Mouse (Mus musculus): ENCODE data around the gene Gpr179.
"Not testable (repeated sequence)": the region's sequence is repeated elsewhere in the genome, so short reads cannot be mapped to it uniquely, and the experiment has no call there.

The Gpr179 gene

DNA sequence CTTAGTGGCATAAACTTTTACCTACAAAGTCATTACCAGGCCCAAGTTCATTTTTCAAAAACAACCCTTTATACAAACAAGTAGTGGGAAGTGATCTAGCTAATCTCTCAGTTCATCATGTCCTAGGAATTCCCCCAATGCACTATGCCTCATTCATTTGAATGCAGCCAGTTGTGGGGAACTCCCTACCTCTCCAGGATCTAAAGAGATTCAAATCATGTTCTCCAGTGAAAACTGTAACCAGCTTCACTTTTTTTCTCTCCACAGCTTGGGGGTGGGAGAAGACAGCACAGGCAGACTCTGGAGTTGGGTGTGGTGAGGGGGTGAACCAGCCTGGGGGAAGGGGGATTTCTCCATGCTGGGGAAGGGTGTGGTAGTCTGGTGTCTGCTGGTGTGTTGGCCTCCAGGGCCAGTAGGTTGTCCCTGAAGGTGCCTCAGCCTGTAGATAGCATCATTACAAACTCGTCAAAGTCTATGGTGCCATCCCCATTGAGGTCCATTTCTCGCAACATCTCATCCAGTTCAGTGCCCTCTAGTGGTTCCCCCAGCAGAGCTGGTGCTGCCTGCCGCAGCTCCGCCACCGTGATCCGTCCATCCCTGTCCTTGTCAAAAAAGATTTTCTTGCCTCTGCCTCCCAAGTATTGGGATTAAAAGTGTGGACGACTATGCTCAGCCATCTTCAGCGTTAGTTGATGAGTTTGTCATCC lies 29.8 kb downstream of the Gpr179 start:
- DNase-seq (ENCODE audit: low spot score) = not testable (repeated sequence)

DNA sequence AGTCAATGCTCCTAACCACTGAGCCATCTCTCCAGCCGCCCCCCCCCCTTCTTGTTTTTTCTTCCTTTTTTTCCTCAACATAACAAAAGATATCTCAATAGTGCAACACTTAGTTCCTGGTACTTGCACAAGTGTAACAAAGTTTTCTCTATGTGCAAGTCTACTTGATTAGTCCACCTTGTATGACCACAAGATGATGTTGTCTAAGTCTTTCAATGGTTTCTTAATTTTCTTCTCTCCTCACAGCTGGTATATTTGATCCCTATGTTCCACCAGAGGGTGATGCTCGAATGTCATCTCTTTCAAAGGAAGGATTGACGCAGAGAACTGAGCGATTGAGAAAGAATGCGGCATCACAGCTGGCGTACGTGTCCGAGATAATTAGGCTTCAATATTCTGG lies 30.7 kb downstream of the Gpr179 start:
- DNase-seq (ENCODE audit: low spot score) = no peak

DNA sequence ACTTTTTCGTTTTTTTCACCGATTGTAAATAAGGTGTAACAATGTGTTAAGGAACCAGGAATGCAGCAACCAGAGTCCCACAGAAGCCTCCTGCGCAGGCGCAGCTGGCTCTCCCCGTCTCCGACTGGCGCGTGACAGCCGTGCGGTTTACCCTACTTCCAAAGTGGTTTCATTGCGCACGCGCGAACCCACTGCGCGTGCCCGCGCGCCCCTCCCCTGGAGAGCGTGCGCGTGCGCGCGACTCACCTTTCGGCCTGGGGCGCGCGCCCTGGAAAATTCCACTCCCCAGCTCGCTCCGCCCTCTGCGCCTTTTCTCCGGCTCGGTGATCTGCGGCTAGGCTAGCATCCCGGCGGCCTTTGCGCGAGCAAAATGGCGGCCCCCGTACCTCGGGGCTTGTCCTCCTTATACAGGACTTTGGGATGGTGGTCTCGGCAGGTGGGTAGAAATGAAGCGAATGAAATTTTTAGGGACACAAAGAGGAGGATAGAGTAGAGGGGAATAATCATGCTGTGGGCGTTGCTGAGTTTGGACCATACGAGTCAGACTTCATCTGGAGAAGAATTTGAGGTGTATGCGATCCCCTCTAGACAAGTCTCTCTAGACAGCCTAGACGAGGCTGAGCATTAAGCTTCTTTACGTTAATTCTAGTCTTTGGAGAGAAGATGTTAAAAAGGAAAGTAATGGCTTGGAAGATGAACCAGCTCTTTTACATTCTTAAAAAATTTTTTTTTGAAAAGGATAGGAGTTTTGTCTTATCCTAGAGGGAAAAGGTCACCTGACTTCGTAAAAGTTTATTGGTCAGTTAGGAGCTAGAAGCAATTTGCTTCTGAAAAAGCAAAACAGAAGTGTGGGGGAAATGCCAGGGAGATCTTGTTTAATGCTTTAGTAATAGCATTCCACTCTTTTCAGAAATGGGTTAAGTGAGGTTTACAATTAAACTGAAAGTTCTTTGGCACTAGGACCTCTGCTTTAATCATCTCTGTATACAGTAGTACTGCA lies 36.1 kb downstream of the Gpr179 start, which contains the start of gene Mrpl45:
Mrpl45 (plus strand) TSS at position 213 of the 1,000 bp plus-strand sequence.
- DNase-seq (ENCODE audit: low spot score) = peak; percentile 99

DNA sequence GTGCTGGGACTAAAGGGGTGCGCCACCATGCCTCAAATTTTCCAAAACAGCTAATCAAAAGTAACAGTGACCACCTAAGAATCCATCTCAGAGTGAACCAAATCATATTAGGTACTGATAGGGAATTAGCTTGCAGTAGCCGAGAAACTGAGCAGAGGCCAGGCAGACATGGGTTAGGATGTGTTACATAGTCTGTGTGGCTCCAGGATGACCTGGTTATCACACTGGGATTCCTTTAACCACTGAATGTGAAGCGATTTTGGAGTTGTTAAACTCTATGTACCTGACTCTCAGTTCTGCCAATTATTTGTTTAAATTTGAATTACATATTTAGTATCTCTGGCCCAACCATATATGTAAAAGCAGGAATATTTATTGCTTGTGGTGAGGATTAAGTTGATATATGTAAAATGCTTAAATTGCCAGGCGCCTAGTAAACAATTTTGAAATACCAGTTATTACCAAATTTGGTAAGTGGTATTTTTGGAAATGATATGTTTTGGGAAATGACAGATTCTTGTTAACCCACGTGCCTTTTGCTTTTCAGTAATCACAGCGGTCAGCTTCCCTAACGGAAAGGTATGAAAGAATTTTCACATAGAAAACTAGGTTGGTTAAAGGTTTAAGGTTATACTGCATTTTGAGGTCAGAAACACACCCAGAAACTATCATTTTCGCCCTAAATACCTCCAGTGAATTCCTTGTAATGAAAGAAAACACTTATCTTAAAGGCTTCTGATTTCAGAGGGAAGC lies 37.0 kb downstream of the Gpr179 start:
- no peak for DNase-seq (ENCODE audit: low spot score)

DNA sequence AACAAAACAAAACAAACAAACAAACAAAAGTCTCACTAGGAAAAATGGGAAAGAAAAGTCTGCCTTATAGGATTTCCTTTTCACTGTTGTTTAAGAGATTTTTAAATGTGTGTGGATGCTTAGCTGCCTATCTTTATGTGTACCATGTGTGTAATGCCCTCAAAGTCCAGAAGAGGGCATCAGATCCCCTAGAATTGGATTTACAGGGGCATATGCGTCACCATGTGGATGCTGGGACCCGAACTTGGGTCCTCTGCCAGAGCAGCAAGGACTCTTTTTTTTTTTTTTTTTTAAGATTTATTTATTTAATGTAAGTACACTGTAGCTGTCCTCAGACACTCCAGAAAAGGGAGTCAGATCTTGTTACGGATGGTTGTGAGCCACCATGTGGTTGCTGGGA lies 37.8 kb downstream of the Gpr179 start:
- DNase-seq (ENCODE audit: low spot score) = no peak

DNA sequence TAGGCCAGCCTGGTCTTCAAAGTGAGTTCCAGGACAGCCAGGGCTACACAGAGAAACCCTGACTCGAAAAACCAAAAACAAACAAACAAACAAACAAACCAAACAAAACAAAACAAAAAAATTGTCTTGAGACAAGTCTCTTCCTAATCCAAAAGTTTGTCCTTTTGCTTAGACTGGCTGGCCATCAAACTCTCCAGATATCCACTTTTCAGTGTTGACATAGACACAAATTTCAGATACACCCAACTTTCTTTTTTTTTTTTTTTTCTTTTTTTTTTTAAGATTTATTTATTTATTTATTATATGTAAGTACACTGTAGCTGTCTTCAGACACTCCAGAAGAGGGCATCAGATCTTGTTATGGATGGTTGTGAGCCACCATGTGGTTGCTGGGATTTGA lies 39.0 kb downstream of the Gpr179 start:
- DNase-seq (ENCODE audit: low spot score) = not testable (repeated sequence)

DNA sequence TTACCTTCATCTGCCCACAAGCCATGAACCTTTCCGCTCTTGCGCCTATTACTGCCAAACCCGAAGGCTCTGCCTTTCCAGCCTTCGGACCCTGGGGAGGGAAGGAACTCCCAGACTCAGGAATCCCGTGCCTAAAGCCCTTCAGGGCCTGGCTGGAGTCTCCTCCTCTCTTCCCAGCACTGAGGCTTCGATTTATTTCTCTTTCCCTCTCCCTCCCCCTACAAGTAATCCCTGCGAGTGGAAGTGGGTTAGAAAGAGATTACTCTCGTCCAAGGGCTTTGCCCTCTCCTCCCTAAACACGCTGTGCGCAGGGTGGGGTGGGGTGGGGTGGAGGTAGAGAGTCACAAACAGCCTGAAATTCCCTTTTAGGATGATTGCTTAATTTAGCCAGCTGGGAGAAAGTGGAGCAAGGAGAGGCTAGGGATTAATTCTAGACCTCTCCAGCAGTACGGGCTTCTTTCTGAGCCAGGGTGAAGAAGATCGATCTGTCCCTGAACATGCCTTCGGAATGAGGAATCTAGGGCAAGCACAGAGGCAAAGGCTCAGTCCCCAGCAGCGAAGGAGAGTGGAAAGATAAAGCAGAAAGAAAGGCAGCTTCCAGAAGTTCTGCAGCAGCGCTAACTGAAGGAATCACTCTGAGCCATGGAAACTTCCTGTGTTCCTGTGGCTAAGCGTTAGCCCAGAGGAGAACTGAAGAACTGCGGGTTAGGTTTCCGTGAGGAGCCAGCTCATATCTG lies 40.8 kb downstream of the Gpr179 start:
- no peak for DNase-seq (ENCODE audit: low spot score)

DNA sequence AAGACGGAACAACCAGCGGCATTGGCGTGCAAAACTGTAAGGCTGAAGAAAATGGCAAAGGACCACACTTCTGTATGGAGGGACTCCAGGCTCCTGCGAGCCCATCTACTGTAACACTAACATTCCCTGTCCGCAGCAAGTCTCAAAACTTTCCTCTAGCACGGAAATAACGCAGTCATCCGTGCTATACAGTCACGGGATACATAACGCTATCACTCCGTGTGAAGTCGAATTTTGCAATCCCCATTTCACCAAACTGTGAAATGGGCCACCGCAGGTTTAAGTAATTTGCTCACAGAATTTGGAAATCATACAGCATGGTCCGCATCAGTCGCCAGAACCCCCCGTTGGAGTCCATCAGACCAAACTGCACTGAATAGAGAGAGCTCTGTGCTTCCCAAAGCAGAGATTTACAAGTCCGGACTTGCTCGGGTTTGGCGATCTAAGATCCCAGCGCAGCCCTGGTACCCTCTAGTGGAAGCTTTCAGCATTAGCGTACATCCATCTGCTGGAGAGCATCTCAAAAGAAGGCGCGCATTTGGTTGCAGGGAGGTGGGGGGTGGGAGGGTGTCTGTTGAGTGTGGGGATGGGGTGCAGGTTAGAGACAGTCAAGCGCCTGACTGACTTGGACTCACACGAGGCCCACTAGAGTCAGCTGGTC lies 41.8 kb downstream of the Gpr179 start:
- DNase-seq (ENCODE audit: low spot score) = peak; percentile 68

DNA sequence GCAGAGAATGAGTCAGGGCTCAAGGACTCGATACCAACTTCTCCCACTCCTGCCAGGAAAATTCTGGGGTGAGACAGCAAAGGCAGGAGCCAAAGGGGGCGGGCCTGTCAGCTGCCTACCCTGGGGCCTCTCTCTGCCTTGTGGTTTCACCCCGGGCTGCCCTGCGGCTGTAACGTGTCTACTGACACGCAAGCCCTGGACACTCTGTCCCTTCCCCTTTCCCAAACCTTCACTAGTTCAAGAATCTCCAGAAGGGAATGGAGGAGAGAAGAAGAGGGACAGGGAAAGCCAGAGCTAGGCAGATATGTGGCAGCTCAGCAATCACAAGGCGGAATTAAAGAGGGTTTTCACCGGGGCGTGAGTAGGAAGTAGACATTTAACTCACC lies 42.4 kb downstream of the Gpr179 start:
- peak; percentile 76 for DNase-seq (ENCODE audit: low spot score)

DNA sequence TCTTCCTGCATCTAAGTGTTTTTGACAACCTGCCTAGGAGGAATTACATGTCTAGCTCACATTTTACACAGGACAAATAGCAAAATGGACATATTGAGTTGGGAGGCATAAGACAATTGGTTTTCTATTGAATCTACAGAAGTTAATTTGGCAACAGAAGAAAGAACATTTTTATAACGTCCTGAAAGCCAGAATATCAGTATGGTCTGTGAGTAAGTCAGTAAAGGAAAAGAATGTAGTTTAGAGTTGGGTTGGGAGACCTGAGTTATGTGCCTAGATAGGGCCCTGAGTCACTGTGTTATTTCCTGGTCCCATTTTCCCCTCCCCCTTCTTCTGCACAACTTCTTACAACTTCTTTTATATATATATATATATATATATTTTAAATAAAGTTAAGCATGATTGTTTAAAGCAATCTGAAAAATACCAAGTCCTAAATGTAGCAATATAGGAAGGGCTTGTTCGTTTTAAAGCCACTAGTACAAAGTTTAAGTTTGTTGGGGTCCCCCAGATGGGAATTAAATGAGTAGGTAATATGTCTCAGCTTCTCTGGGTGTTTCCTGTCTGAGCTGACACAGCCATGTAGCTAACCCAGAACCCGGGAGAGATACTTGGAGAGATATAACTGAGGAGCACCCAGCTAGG lies 42.9 kb downstream of the Gpr179 start:
- DNase-seq (ENCODE audit: low spot score) = no peak

DNA sequence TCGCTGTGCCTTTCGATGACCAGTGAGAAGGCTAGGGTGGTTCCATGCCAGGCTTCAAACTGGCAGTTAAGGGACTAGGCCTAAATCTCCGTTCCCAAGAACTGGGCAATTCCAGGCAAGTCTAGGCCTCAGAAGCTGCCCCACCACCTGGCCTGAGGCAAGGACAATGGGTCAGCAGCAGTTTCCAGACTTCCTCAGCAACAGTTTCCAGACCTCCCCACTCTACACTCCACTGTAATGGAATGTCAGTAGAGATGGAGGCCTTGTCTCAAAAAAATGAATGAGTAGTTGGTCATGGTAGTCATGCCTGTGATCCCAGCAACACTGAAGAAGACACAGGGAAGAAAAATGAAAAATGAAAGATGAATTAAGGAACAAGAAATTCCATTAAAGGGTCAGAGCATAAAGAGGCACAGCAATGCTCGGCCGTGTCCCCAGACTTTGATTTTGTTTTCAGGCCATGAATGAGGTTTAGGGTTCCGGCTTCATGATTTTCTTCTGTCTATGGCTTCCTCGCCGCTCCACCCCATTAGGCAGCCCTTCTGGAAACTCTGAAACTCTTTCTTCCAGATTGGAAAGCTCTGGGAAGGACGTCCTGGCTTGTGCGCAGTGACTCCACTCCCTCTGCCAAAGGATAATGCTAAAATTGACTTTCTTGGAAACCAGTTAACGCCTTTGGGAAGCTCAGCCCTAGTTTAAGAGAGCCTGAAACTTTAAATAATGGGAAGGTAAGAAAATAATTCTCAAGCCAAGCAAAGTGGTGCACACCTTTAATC lies 44.4 kb downstream of the Gpr179 start:
- DNase-seq (ENCODE audit: low spot score) = no peak

DNA sequence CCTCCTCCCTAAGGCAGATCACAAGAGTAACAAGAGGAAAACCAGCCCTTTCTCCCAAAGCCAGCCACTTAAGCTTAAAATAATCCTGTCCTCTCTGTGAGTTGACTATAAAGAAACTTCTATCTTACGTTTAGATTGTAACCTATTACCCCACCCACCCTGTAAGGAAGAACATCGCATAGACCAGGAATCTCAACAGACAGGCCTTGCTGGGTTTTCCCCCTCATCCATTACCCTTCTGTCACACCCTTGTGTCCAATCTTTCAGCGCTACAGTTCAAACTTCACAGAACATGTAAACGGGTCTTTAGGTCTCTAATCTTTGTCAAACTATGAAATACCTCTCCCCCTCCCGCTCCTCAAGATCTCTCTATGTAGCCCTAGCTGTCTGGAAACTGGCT lies 47.2 kb downstream of the Gpr179 start:
- DNase-seq (ENCODE audit: low spot score) = no peak

DNA sequence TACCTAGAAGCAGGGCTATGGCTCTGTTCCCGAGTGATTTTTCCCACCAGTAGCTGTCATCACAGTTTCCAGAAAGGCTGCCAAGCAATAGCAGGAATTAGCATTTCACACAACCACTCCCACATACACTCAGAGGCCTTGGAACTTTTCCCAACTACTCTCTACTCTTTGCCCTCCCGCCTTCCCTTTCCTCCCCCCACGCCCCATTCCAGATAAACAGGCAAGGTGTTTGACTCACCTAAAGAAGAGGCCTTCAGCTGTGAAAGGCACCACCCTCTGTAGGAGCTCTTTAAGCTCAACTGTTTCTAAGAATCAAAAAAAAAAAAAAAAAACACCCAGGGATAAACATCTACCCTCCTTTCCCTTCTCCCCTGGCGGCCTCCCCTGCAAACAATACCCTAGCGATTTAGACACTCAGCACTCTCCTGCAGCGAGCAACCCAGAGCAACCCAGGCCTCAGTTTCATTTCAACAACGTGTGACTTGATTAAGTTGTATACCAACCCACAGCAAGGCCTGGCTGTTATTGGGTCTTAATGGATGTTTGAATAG lies 49.6 kb downstream of the Gpr179 start:
- no peak for DNase-seq (ENCODE audit: low spot score)

DNA sequence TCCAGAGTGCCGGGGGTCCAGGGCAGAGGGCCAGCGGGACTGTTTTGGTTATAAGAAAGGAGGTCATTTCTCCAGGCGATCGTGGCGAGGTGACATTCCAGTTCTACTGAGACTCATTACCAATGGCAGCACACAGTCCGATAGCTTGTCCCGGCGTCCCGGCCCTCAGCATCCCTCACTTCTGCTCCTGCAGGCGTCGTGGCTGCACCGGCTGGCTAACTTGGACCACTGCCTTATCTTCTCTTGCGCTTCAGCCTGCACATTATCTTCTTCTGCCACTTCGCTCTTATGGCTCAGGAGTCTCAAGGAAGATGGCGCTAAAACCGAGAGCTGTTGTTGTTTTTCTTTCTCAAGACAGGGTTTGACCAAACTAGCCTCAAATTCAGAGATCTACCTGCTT lies 50.5 kb downstream of the Gpr179 start:
- no peak for DNase-seq (ENCODE audit: low spot score)

DNA sequence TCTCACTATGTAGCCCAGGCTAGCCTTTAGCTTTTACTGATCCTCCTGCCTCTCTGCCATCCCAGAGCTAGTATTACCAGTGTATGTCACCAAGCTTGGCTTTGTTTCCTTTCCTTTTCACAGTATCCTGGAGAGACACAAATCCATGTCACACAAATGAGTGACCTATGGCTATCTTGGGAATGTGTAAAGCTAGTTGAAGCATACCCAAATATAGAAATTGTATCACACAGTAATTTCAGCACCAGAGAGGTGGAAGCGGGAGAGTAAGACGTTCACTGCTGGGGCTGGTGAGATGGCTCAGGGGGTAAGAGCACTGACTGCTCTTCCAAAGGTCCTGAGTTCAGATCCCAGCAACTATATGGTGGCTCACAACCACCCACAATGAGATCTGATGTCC lies 51.9 kb downstream of the Gpr179 start:
- DNase-seq (ENCODE audit: low spot score) = no peak

DNA sequence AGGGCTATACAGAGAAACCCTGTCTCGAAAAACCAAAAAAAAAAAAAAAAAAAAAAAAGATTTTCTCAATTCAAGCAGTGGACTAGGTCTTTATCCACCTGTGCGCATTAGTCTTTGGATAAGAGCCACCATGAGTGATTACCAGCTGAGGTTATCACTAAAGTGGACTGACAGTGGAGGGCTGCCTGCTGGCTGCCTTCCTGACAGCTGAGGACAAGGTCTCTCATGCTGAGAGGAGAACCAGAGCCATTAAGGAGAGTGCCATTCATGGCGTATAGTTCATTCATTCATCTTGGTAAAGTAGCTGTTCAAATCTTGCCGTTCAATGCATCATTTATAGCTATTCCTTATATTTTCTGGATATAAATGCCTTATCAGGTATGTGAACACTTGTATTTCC lies 55.3 kb downstream of the Gpr179 start:
- no peak for DNase-seq (ENCODE audit: low spot score)

DNA sequence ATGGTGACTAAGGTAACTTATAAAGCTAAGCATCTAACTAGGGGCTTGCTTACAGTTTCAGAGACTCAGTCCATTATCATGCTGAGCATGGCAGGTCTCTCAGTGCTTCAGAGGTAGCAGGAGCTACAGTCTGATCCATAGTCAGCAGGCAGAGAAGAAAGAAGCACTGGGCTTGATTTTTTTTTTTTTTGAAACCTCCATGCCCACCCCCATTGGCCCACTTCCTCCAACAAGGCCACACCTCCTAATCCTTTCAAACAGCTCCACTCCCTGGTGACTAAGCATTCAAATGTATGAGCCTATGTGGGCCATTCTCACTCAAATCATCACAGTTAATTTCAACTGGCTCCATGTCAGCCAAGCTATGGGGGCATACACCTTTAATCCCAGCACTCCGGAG lies 59.1 kb downstream of the Gpr179 start:
- DNase-seq (ENCODE audit: low spot score) = no peak

DNA sequence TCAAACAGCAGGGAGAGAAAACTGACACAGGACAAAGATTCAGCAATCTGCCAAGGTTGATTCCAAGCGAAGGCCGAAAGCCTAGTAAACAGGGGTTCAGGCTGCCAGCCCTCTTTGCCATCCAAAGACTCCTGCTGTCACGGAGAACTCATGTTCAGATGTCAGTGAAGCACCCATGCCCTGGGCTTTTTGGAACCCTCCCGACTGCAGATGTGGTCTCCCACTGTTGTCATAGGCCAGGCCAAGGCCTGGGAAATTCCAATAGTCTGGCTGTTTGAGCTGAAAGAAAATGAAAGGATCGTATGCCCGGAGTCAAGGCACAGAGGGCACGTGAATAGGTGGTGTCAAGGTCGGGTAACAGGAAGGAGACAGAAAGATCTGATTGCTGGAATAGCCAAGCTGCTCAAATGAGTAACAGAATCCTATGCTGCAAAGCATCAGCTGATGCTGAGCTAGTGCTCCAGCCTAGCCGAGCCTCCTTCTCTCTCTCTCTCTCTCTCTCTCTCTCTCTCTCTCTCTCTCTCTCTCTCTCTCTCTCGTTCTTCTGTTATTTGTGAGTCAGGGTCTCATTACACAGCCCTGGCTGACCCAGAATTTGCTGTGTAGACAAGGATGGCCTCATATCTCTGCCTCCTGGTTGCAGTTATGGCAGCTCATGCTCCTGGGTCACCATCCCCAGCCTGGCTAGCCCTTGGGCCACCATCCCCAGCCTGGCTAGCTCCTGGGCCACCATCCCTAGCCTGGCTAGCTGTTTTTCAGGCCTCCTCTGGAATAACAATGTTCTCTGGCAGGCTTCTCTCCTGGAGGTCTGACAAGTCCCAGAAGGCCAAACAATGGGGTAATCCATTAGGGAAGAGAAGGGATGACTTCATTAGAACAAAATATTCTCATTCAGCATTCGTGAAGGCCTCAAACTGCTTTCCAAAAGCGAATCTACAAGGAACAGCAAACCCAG lies 62.3 kb downstream of the Gpr179 start:
- no peak for DNase-seq (ENCODE audit: low spot score)
